Comparison of ENCODE assay signal across 25 mouse cellular contexts in genomic region chr4:73516717-73517116, GRCm38 (mm10).
DNase-seq lines count a peak whose midpoint lies in the region; ATAC-seq and TF ChIP-seq lines count a peak whose summit lies in the region.
"Had no signal": no experiment of that assay in that cellular context is flagged by ENCODE, and none has a peak within 500 bp of the region (broad histone marks: within the 10 kb centered on the region; RNA-seq: fewer than 3 reads in every experiment).

No protein-coding gene starts in this region.

- no peaks in the 10 kb centered on the region for H3K36me3 ChIP-seq in embryonic facial prominence, embryonic 14.5 days (ENCODE audit: control insufficient read depth, insufficient read depth, low read length)
- H3K36me3 ChIP-seq in embryonic facial prominence, embryonic 10.5 days (replicated peaks): no peaks in the 10 kb centered on the region
- no peaks in the 10 kb centered on the region for H3K36me3 ChIP-seq in kidney, embryonic 16.5 days (ENCODE audit: insufficient read depth, low read length)
- H3K36me3 ChIP-seq in kidney, adult 2 months (ENCODE audit: control insufficient read depth, insufficient read depth, low read length): no peaks in the 10 kb centered on the region
- H3K36me3 ChIP-seq in ES-Bruce4 (ENCODE audit: control insufficient read depth, insufficient read depth, low read length, poor library complexity, severe bottlenecking): no peaks in the 10 kb centered on the region
- no peaks in the 10 kb centered on the region for H3K36me3 ChIP-seq in hindbrain, embryonic 16.5 days (ENCODE audit: control insufficient read depth, insufficient read depth, low read length)
- H3K36me3 ChIP-seq: embryonic facial prominence, embryonic 12.5 days; limb, embryonic 13.5 days; liver, embryonic 12.5 days; midbrain, embryonic 15.5 days; stomach, embryonic 15.5 days had no signal

- no peak overlapping the region for H3K4me3 ChIP-seq in embryonic facial prominence, embryonic 14.5 days (ENCODE audit: low read depth, low read length)
- no peak overlapping the region for H3K4me3 ChIP-seq in embryonic facial prominence, embryonic 10.5 days
- no peak overlapping the region for H3K4me3 ChIP-seq in kidney, embryonic 16.5 days (ENCODE audit: low read length)
- no peak overlapping the region for H3K4me3 ChIP-seq in kidney, adult 2 months (ENCODE audit: insufficient read depth, low read depth, low read length)
- no peak overlapping the region for H3K4me3 ChIP-seq in ES-Bruce4 (ENCODE audit: low read depth, low read length)
- no peak overlapping the region for H3K4me3 ChIP-seq in hindbrain, embryonic 16.5 days (ENCODE audit: low read length)
- H3K4me3 ChIP-seq in lung, adult 2 months (replicated peaks; ENCODE audit: extremely low read depth, low read depth, low read length): no peak overlapping the region
- H3K4me3 ChIP-seq: embryonic facial prominence, embryonic 12.5 days; erythroblast, embryonic 14.5 days; heart, adult 2 months; limb, embryonic 13.5 days; liver, embryonic 12.5 days; midbrain, embryonic 15.5 days; myocyte; stomach, embryonic 15.5 days had no signal

- H3K9me3 ChIP-seq in embryonic facial prominence, embryonic 14.5 days (ENCODE audit: control insufficient read depth, low read length): no peaks in the 10 kb centered on the region
- H3K9me3 ChIP-seq in embryonic facial prominence, embryonic 10.5 days: no peaks in the 10 kb centered on the region
- H3K9me3 ChIP-seq in kidney, embryonic 16.5 days (ENCODE audit: low read length): no peaks in the 10 kb centered on the region
- peaks cover 8% of the 10 kb centered on the region; the same call in 1 of the 2 replicates for H3K9me3 ChIP-seq in ES-Bruce4 (replicated peaks; ENCODE audit: control insufficient read depth, insufficient read depth, low read length, poor library complexity, severe bottlenecking)
- peaks cover 4% of the 10 kb centered on the region; the same call in 1 of the 2 replicates for H3K9me3 ChIP-seq in hindbrain, embryonic 16.5 days (ENCODE audit: control insufficient read depth, low read length)
- H3K9me3 ChIP-seq: embryonic facial prominence, embryonic 12.5 days; midbrain, embryonic 15.5 days; stomach, embryonic 15.5 days had no signal

- H3K27ac ChIP-seq in embryonic facial prominence, embryonic 14.5 days (replicated peaks; ENCODE audit: low read depth, low read length): no peak overlapping the region
- H3K27ac ChIP-seq in embryonic facial prominence, embryonic 10.5 days (replicated peaks): no peak overlapping the region
- H3K27ac ChIP-seq in kidney, embryonic 16.5 days (ENCODE audit: low read length): no peak overlapping the region
- H3K27ac ChIP-seq in kidney, adult 2 months (ENCODE audit: insufficient read depth, low read depth, low read length): no peak overlapping the region
- peak overlapping the region; percentile 75 for H3K27ac ChIP-seq in ES-Bruce4 (ENCODE audit: insufficient read depth, low read length)
- no peak overlapping the region for H3K27ac ChIP-seq in hindbrain, embryonic 16.5 days (ENCODE audit: low read depth, low read length)
- H3K27ac ChIP-seq: embryonic facial prominence, embryonic 12.5 days; heart, adult 2 months; limb, embryonic 13.5 days; liver, embryonic 12.5 days; midbrain, embryonic 15.5 days; stomach, embryonic 15.5 days had no signal

- no peak overlapping the region for H3K4me2 ChIP-seq in embryonic facial prominence, embryonic 14.5 days (ENCODE audit: low read depth, low read length)
- H3K4me2 ChIP-seq in kidney, embryonic 16.5 days (replicated peaks; ENCODE audit: low read depth, low read length): no peak overlapping the region
- no peak overlapping the region for H3K4me2 ChIP-seq in hindbrain, embryonic 16.5 days (ENCODE audit: low read length)
- H3K4me2 ChIP-seq: embryonic facial prominence, embryonic 12.5 days; limb, embryonic 13.5 days; liver, embryonic 12.5 days; midbrain, embryonic 15.5 days; stomach, embryonic 15.5 days had no signal

- DNase-seq in embryonic facial prominence, embryonic 14.5 days (ENCODE audit: low spot score): peak; percentile 50
- DNase-seq in embryonic facial prominence, embryonic 10.5 days (ENCODE audit: low spot score): no peak
- DNase-seq in kidney, adult 2 months: no peak
- DNase-seq in lung, adult 2 months: no peak
- no peak for DNase-seq in adrenal gland, postnatal 36 days
- DNase-seq: cerebellum, adult 11-12 months; cerebellum, postnatal 10 days; gastrocnemius, postnatal 36 days; heart, adult 2 months; kidney, adult 18-20 months; kidney, postnatal 4 days; lung, adult 18-20 months; lung, postnatal 14 days; right cerebral cortex, postnatal 4 days; thymus, postnatal 25 days had no signal

- no peak for TF ChIP-seq POLR2A in kidney, adult 2 months (IDR thresholded peaks at IDR 0.05; ENCODE audit: low read depth, low read length)
- TF ChIP-seq POLR2A in ES-Bruce4 (IDR thresholded peaks at IDR 0.05; ENCODE audit: insufficient read depth, low read length): no peak
- no peak for TF ChIP-seq POLR2A in lung, adult 2 months (IDR thresholded peaks at IDR 0.05; ENCODE audit: borderline replicate concordance, extremely low read depth, low read depth, low read length)

- WGBS in embryonic facial prominence, embryonic 14.5 days: 59% methylated on average over 2 of the region's 2 CpGs
- 73% methylated on average over 2 of the region's 2 CpGs for WGBS in embryonic facial prominence, embryonic 10.5 days
- WGBS in kidney, embryonic 16.5 days: 53% methylated on average over 2 of the region's 2 CpGs
- WGBS in kidney, adult 2 months: 32% methylated on average over 2 of the region's 2 CpGs
- WGBS in hindbrain, embryonic 16.5 days: 28% methylated on average over 2 of the region's 2 CpGs
- WGBS in lung, adult 2 months: 73% methylated on average over 2 of the region's 2 CpGs

- no peak for TF ChIP-seq EP300 in ES-Bruce4 (IDR thresholded peaks at IDR 0.05; ENCODE audit: insufficient read depth, low read depth, low read length)

- H3K27me3 ChIP-seq in embryonic facial prominence, embryonic 14.5 days (replicated peaks; ENCODE audit: control insufficient read depth, insufficient read depth, low read length): no peaks in the 10 kb centered on the region
- H3K27me3 ChIP-seq in embryonic facial prominence, embryonic 10.5 days (replicated peaks; ENCODE audit: low read depth, poor library complexity, severe bottlenecking): no peaks in the 10 kb centered on the region
- no peaks in the 10 kb centered on the region for H3K27me3 ChIP-seq in kidney, embryonic 16.5 days (ENCODE audit: insufficient read depth, low read length)
- H3K27me3 ChIP-seq in kidney, adult 2 months (replicated peaks; ENCODE audit: control insufficient read depth, insufficient read depth, low read length): no peaks in the 10 kb centered on the region
- H3K27me3 ChIP-seq in ES-Bruce4 (ENCODE audit: control insufficient read depth, insufficient read depth, low read length, poor library complexity, severe bottlenecking): no peaks in the 10 kb centered on the region
- H3K27me3 ChIP-seq in hindbrain, embryonic 16.5 days (replicated peaks; ENCODE audit: control insufficient read depth, insufficient read depth, low read length): no peaks in the 10 kb centered on the region
- H3K27me3 ChIP-seq: embryonic facial prominence, embryonic 12.5 days; limb, embryonic 13.5 days; liver, embryonic 12.5 days; midbrain, embryonic 15.5 days; stomach, embryonic 15.5 days had no signal

- no peak overlapping the region for H3K9ac ChIP-seq in embryonic facial prominence, embryonic 14.5 days (ENCODE audit: low read depth, low read length)
- no peak overlapping the region for H3K9ac ChIP-seq in kidney, embryonic 16.5 days (replicated peaks; ENCODE audit: low read length)
- no peak overlapping the region for H3K9ac ChIP-seq in ES-Bruce4 (ENCODE audit: low read depth, poor library complexity, severe bottlenecking)
- no peak overlapping the region for H3K9ac ChIP-seq in hindbrain, embryonic 16.5 days (ENCODE audit: low read depth, low read length)
- H3K9ac ChIP-seq: embryonic facial prominence, embryonic 12.5 days; limb, embryonic 13.5 days; liver, embryonic 12.5 days; midbrain, embryonic 15.5 days; stomach, embryonic 15.5 days had no signal

- no peaks in the 10 kb centered on the region for H3K4me1 ChIP-seq in embryonic facial prominence, embryonic 14.5 days (ENCODE audit: control insufficient read depth, insufficient read depth, low read length)
- H3K4me1 ChIP-seq in embryonic facial prominence, embryonic 10.5 days: no peaks in the 10 kb centered on the region
- no peaks in the 10 kb centered on the region for H3K4me1 ChIP-seq in kidney, embryonic 16.5 days (ENCODE audit: insufficient read depth, low read length)
- H3K4me1 ChIP-seq in kidney, adult 2 months (ENCODE audit: control insufficient read depth, insufficient read depth, low read length): no peaks in the 10 kb centered on the region
- H3K4me1 ChIP-seq in ES-Bruce4 (ENCODE audit: control insufficient read depth, insufficient read depth, low read length): no peaks in the 10 kb centered on the region
- no peaks in the 10 kb centered on the region for H3K4me1 ChIP-seq in hindbrain, embryonic 16.5 days (ENCODE audit: control insufficient read depth, insufficient read depth, low read depth, low read length)
- H3K4me1 ChIP-seq in lung, adult 2 months (ENCODE audit: control insufficient read depth, insufficient read depth, low read length): no peaks in the 10 kb centered on the region
- H3K4me1 ChIP-seq: embryonic facial prominence, embryonic 12.5 days; limb, embryonic 13.5 days; liver, embryonic 12.5 days; midbrain, embryonic 15.5 days; stomach, embryonic 15.5 days had no signal

- ATAC-seq in embryonic facial prominence, embryonic 14.5 days (ENCODE audit: low read depth): peak; percentile 80; the same call in 1 of the 2 replicates
- ATAC-seq in kidney, embryonic 16.5 days (ENCODE audit: low FRiP score, low TSS enrichment): peak; percentile 39; the same call in 1 of the 2 replicates
- peak; percentile 79 for ATAC-seq in hindbrain, embryonic 16.5 days
- ATAC-seq: liver, embryonic 12.5 days; midbrain, embryonic 15.5 days had no signal

- TF ChIP-seq CTCF in kidney, adult 2 months (conservative IDR thresholded peaks at IDR 0.05; ENCODE audit: insufficient read depth, insufficient read length, low read depth, low read length): no peak
- TF ChIP-seq CTCF in ES-Bruce4 (IDR thresholded peaks at IDR 0.05; ENCODE audit: low read depth, low read length): no peak
- no peak for TF ChIP-seq CTCF in lung, adult 2 months (IDR thresholded peaks at IDR 0.05; ENCODE audit: insufficient read depth, low read length)
